Mouse (Mus musculus): ENCODE results near the gene Prpf38b. TPM values are rescaled to one million over a fixed set of nuclear protein-coding genes. Genes with fewer than 3 reads are reported as not detected.
"Not testable (repeated sequence)": the region's sequence is repeated elsewhere in the genome, so short reads cannot be mapped to it uniquely, and the experiment has no call there.

Gene Prpf38b
- polyA plus RNA-seq, 1 experiment = 34.3 TPM

DNA sequence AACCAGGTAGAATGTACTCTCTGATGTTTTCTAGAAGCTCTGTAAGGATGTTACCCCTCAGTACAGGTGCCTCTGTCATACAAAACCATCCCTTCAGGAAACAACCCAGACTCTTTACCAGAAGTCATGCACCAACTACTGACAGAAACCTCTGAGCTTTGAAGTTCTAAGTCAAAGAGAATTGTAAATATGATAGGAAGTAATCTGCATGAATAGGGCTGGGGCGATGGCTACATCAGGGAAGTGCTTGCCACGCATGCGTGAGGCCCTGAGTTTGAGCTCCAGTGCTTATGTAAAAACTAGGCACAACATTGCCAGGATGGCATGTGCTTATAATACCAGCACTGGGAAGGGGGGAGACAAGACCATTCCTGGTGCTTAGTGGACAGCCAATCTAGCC, 45.9 kb downstream of the Prpf38b start:
- peaks cover 3% of the 10 kb centered on the region for H3K27me3 ChIP-seq (replicated peaks)
- H3K9me3 ChIP-seq = peaks cover 12% of the 10 kb centered on the region

DNA sequence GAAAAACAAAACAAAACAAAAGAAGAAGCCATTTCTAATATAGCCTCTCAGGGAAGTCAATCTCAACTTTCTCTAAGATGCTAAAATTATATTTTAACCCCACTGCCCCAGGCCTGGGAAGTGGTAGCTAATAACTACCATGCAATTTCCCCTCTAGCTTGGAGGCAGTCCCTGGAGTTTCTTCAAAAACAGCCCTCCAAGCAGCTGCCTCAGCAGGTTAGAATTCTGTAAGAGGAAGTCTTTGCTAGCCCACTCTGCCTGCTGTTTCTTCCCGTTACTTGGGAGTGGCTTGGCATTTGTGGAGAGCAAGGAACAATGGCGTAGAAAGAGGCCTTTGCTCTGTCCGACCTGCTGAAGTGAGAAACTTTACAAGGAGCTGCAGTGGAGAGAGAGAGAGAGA, 46.4 kb downstream of the Prpf38b start:
- peaks cover 12% of the 10 kb centered on the region for H3K9me3 ChIP-seq
- no peak for TF ChIP-seq FLI1 (IDR thresholded peaks at IDR 0.05; ENCODE audit: low read length)
- no peak for TF ChIP-seq GATA1 (IDR thresholded peaks at IDR 0.05; ENCODE audit: borderline replicate concordance, low read length)

More for the DNA sequence above, 45.9 kb downstream of the Prpf38b start:
- Histone ChIP-seq H3K36me3 (replicated peaks; ENCODE audit: low read length) (peaks cover 2% of the 10 kb centered on the region), H3K4me1 (peaks cover 6% of the 10 kb centered on the region), H3K4me3 (replicated peaks) (no peak overlapping the region)
- no peak for TF ChIP-seq GATA1 (IDR thresholded peaks at IDR 0.05; ENCODE audit: borderline replicate concordance, low read length)
- no peak for TF ChIP-seq FLI1 (IDR thresholded peaks at IDR 0.05; ENCODE audit: low read length)

DNA sequence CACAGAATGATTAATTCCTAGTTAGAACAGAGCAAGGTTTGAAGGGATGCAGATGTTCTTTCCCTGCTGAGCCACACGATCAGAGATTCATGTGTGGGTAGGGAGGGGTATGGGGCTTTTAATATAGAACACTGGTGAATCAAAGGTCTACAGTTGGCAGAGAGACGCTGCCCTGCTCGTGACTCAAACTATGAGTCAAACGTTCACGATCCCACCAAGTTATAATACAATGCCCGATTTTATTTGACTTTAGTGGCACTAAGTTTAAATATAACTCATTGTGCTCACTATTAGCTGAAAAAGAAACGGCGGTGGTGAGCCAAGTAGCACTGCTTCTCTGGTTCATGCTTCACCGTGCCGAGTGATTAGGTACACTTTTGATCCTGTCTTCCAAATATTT, 48.4 kb downstream of the Prpf38b start:
- TF ChIP-seq FLI1 (IDR thresholded peaks at IDR 0.05; ENCODE audit: low read length) = no peak
- TF ChIP-seq GATA1 (IDR thresholded peaks at IDR 0.05; ENCODE audit: borderline replicate concordance, low read length) = no peak
- Histone ChIP-seq H3K27me3 (replicated peaks) (no peaks in the 10 kb centered on the region), H3K4me3 (replicated peaks) (no peak overlapping the region), H3K36me3 (replicated peaks; ENCODE audit: low read length) (no peaks in the 10 kb centered on the region), H3K4me1 (peaks cover 19% of the 10 kb centered on the region), H3K9me3 (peaks cover 13% of the 10 kb centered on the region)

More for the DNA sequence above, 46.4 kb downstream of the Prpf38b start:
- H3K27me3 ChIP-seq (replicated peaks) = no peaks in the 10 kb centered on the region
- H3K4me1 ChIP-seq = peaks cover 9% of the 10 kb centered on the region
- H3K4me3 ChIP-seq (replicated peaks) = no peak overlapping the region
- H3K36me3 ChIP-seq (replicated peaks; ENCODE audit: low read length) = peaks cover 2% of the 10 kb centered on the region

- H3K36me3 ChIP-seq (replicated peaks; ENCODE audit: low read length); H3K27me3 ChIP-seq (replicated peaks); H3K4me3 ChIP-seq (replicated peaks): not testable (repeated sequence)
- Histone ChIP-seq H3K4me1 (peaks cover 25% of the 10 kb centered on the region), H3K9me3 (peaks cover 13% of the 10 kb centered on the region)
Measured at GRCm38 (mm10) chr3:108862282-108862681, 49.2 kb downstream of the Prpf38b start.

- Histone ChIP-seq H3K4me3 (replicated peaks) (no peak overlapping the region), H3K27me3 (replicated peaks) (no peaks in the 10 kb centered on the region), H3K4me1 (peaks cover 39% of the 10 kb centered on the region), H3K9me3 (peaks cover 4% of the 10 kb centered on the region; the same call in 1 of the 2 replicates), H3K36me3 (replicated peaks; ENCODE audit: low read length) (no peaks in the 10 kb centered on the region)
- TF ChIP-seq FLI1 (IDR thresholded peaks at IDR 0.05; ENCODE audit: low read length) (no peak), GATA1 (IDR thresholded peaks at IDR 0.05; ENCODE audit: borderline replicate concordance, low read length) (no peak)
Measured at GRCm38 (mm10) chr3:108860786-108861185, 50.7 kb downstream of the Prpf38b start.

GRCm38 (mm10) chr3:108858231-108858770, 53.2 kb downstream of the Prpf38b start:
- TF ChIP-seq GATA1 (IDR thresholded peaks at IDR 0.05; ENCODE audit: borderline replicate concordance, low read length) (no peak), FLI1 (IDR thresholded peaks at IDR 0.05; ENCODE audit: low read length) (no peak)
- H3K27me3 ChIP-seq (replicated peaks) = no peaks in the 10 kb centered on the region
- H3K4me1 ChIP-seq = peaks cover 43% of the 10 kb centered on the region
- H3K4me3 ChIP-seq (replicated peaks) = no peak overlapping the region
- H3K9me3 ChIP-seq = peaks cover 4% of the 10 kb centered on the region; the same call in 1 of the 2 replicates
- no peaks in the 10 kb centered on the region for H3K36me3 ChIP-seq (replicated peaks; ENCODE audit: low read length)

GRCm38 (mm10) chr3:108857714-108858113, 53.8 kb downstream of the Prpf38b start:
- no peak overlapping the region for H3K4me3 ChIP-seq (replicated peaks)
- H3K27me3 ChIP-seq (replicated peaks) = no peaks in the 10 kb centered on the region
- no peak for TF ChIP-seq FLI1 (IDR thresholded peaks at IDR 0.05; ENCODE audit: low read length)
- TF ChIP-seq GATA1 (IDR thresholded peaks at IDR 0.05; ENCODE audit: borderline replicate concordance, low read length) = no peak
- peaks cover 4% of the 10 kb centered on the region; the same call in 1 of the 2 replicates for H3K9me3 ChIP-seq
- H3K36me3 ChIP-seq (replicated peaks; ENCODE audit: low read length) = no peaks in the 10 kb centered on the region
- H3K4me1 ChIP-seq = peaks cover 43% of the 10 kb centered on the region

- Histone ChIP-seq H3K4me1 (peaks cover 48% of the 10 kb centered on the region), H3K4me3 (replicated peaks) (no peak overlapping the region), H3K27me3 (replicated peaks) (no peaks in the 10 kb centered on the region), H3K9me3 (peaks cover 4% of the 10 kb centered on the region; the same call in 1 of the 2 replicates), H3K36me3 (replicated peaks; ENCODE audit: low read length) (no peaks in the 10 kb centered on the region)
- TF ChIP-seq GATA1 (IDR thresholded peaks at IDR 0.05; ENCODE audit: borderline replicate concordance, low read length) (no peak), FLI1 (IDR thresholded peaks at IDR 0.05; ENCODE audit: low read length) (no peak)
Measured at GRCm38 (mm10) chr3:108857124-108857470, 54.4 kb downstream of the Prpf38b start.

- no peak for TF ChIP-seq GATA1 (IDR thresholded peaks at IDR 0.05; ENCODE audit: borderline replicate concordance, low read length)
- no peak for TF ChIP-seq FLI1 (IDR thresholded peaks at IDR 0.05; ENCODE audit: low read length)
- Histone ChIP-seq H3K4me3 (replicated peaks) (no peak overlapping the region), H3K36me3 (replicated peaks; ENCODE audit: low read length) (no peaks in the 10 kb centered on the region), H3K4me1 (peaks cover 53% of the 10 kb centered on the region), H3K27me3 (replicated peaks) (no peaks in the 10 kb centered on the region), H3K9me3 (peaks cover 4% of the 10 kb centered on the region; the same call in 1 of the 2 replicates)
Measured at GRCm38 (mm10) chr3:108856386-108857123, 55.0 kb downstream of the Prpf38b start.

DNA sequence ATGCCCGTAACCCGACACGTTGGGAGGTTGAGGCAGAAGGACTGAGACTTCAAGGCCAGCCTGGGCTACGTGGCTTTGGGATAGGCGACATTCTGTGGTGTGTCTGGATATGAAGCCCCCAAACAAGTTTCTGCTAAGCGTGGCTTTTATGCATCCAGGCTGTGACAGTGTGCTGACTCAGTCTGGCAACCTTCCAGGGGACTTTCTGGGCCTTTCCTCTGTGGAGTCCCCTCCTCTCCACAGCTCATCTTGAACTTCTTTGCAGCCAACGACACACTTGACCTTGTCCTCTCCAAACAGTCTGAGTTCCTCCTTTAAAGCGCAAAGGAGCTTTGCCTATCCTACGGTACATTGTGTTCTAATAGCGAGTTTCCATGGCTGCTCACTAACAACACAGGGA, 55.7 kb downstream of the Prpf38b start:
- TF ChIP-seq FLI1 (IDR thresholded peaks at IDR 0.05; ENCODE audit: low read length) = no peak
- no peak for TF ChIP-seq GATA1 (IDR thresholded peaks at IDR 0.05; ENCODE audit: borderline replicate concordance, low read length)
- peak overlapping the region; percentile 55 for H3K4me3 ChIP-seq (replicated peaks)
- H3K4me1 ChIP-seq = peaks cover 59% of the 10 kb centered on the region
- H3K9me3 ChIP-seq = peaks cover 4% of the 10 kb centered on the region; the same call in 1 of the 2 replicates
- no peaks in the 10 kb centered on the region for H3K36me3 ChIP-seq (replicated peaks; ENCODE audit: low read length)
- no peaks in the 10 kb centered on the region for H3K27me3 ChIP-seq (replicated peaks)
